Mouse (Mus musculus): ENCODE results near the gene Arrdc1. TPM values are rescaled to one million over a fixed set of nuclear protein-coding genes. Genes with fewer than 3 reads are reported as not detected.

Arrdc1 gene
- total RNA-seq, 2 experiments from 2014 or later: 12.8 to 15.5 TPM

GRCm38 (mm10) chr2:24880686-24881085 is 54.4 kb downstream of the Arrdc1 start:
- intact Hi-C loops (cut with DNase I): no loop called here
- DNase-seq (ENCODE audit: low spot score in 2 of 2): no peak

Small RNAs within 50 kb of the gene (microRNA-seq; reads per million reads assigned to microRNA genes)
- 0 reads per million in 2 experiments for gene Gm22875

Other genes with a start within 250 kb of the Arrdc1 start
- gene Cacna1b, start 172.1 kb downstream of the Arrdc1 start, total RNA-seq (2021): 10 to 100 TPM; 87.9 to 95.9 TPM
- 10 to 100 TPM; 52.2 to 56.3 TPM for gene Ehmt1, start 15.6 kb downstream of the Arrdc1 start, total RNA-seq (2021)
- gene Zmynd19, start 14.5 kb upstream of the Arrdc1 start, total RNA-seq (2021): 10 to 100 TPM; 36.8 to 39.4 TPM
- 10 to 100 TPM; 27.5 to 33.5 TPM for gene Dph7, start 27.1 kb upstream of the Arrdc1 start, total RNA-seq (2021)
- 10 to 100 TPM; 72.5 to 79.4 TPM for gene Mrpl41, start 39.8 kb upstream of the Arrdc1 start, total RNA-seq (2021)
- gene Pnpla7, start 40.8 kb upstream of the Arrdc1 start, total RNA-seq (2021): 10 to 100 TPM; 14.6 to 17.5 TPM
- 100 to 1,000 TPM; 472 to 481 TPM for gene Nsmf, start 119.1 kb upstream of the Arrdc1 start, total RNA-seq (2021)
- gene Entpd8, start 145.1 kb upstream of the Arrdc1 start, total RNA-seq (2021): not detected
- gene Noxa1, start 159.9 kb upstream of the Arrdc1 start, total RNA-seq (2021): not detected
- 10 to 100 TPM; 21.7 to 30.7 TPM for gene Nrarp, start 245.5 kb upstream of the Arrdc1 start, total RNA-seq (2021)

Data from left cerebral cortex, postnatal 25 days (tissue).